Mouse (Mus musculus): Measurements from ENCODE around the gene Fstl1. TPM values are rescaled to one million over a fixed set of nuclear protein-coding genes. Genes with fewer than 3 reads are reported as not detected.
A peak's percentile ranks its signal among the peaks of the same experiment; 100 is the strongest.

The Fstl1 gene
- polyA plus RNA-seq, 1 experiment from 2014 or later, result 731 TPM

- no peak within 1 kb of the TSS for H3K4me2 ChIP-seq (replicated peaks)
- 82% methylated on average over 7 of the region's 7 CpGs for WGBS
- H3K4me1 ChIP-seq, result no peaks in the 10 kb centered on the region
- no peaks in the 10 kb centered on the region for H3K27me3 ChIP-seq
- no peaks in the 10 kb centered on the region for H3K9me3 ChIP-seq
- H3K4me3 ChIP-seq, result no peak within 1 kb of the TSS
- no peak within 1 kb of the TSS for H3K27ac ChIP-seq
- no peaks in the 10 kb centered on the region for H3K36me3 ChIP-seq
- ATAC-seq (ENCODE audit: low FRiP score, low read depth), result no peak
- H3K9ac ChIP-seq, result no peak within 1 kb of the TSS
These were observed 84.4 kb downstream of the Fstl1 start, which contains the start of gene Gm36028 for GRCm38 (mm10) chr16:37861029-37861428. Gm36028 (minus strand) TSS chr16:37861146.

GRCm38 (mm10) chr16:37863876-37864275, 87.2 kb downstream of the Fstl1 start:
- Histone ChIP-seq H3K4me1 (no peaks in the 10 kb centered on the region), H3K9ac (no peak overlapping the region), H3K36me3 (no peaks in the 10 kb centered on the region), H3K9me3 (no peaks in the 10 kb centered on the region), H3K27me3 (no peaks in the 10 kb centered on the region), H3K4me3 (no peak overlapping the region), H3K27ac (no peak overlapping the region), H3K4me2 (replicated peaks) (no peak overlapping the region)
- no peak for ATAC-seq (ENCODE audit: low FRiP score, low read depth)
- 74% methylated on average over 3 of the region's 3 CpGs for WGBS

GRCm38 (mm10) chr16:37865841-37866240, 89.2 kb downstream of the Fstl1 start:
- no peak overlapping the region for H3K4me3 ChIP-seq
- no peak overlapping the region for H3K4me2 ChIP-seq (replicated peaks)
- no peak for ATAC-seq (ENCODE audit: low FRiP score, low read depth)
- 0 out of 2 replicates have a peak, but pooled peaks cover 2% of the 10 kb centered on the region for H3K36me3 ChIP-seq
- peaks cover 13% of the 10 kb centered on the region for H3K4me1 ChIP-seq
- 89% methylated on average over 9 of the region's 9 CpGs for WGBS
- no peak overlapping the region for H3K27ac ChIP-seq
- no peaks in the 10 kb centered on the region for H3K9me3 ChIP-seq
- H3K27me3 ChIP-seq, result no peaks in the 10 kb centered on the region
- no peak overlapping the region for H3K9ac ChIP-seq

- Histone ChIP-seq H3K9me3 (no peaks in the 10 kb centered on the region), H3K36me3 (0 out of 2 replicates have a peak, but pooled peaks cover 6% of the 10 kb centered on the region), H3K27ac (peak within 1 kb of the TSS; percentile 98), H3K4me3 (peak within 1 kb of the TSS; percentile 98), H3K27me3 (no peaks in the 10 kb centered on the region), H3K9ac (peak within 1 kb of the TSS; percentile 98), H3K4me2 (replicated peaks) (peak within 1 kb of the TSS; percentile 70), H3K4me1 (peaks cover 21% of the 10 kb centered on the region)
- under 1% methylated on average over 73 of the region's 86 CpGs for WGBS
- peak; percentile 94 for ATAC-seq (ENCODE audit: low FRiP score, low read depth)
These were observed 91.3 kb downstream of the Fstl1 start, which contains the start of gene Lrrc58 for GRCm38 (mm10) chr16:37867791-37868505. Lrrc58 (plus strand) TSS chr16:37868389.

GRCm38 (mm10) chr16:37868506-37869469, 92.1 kb downstream of the Fstl1 start:
- Histone ChIP-seq H3K9ac (peak overlapping the region; percentile 98), H3K4me2 (replicated peaks) (peak overlapping the region; percentile 70), H3K9me3 (no peaks in the 10 kb centered on the region), H3K36me3 (0 out of 2 replicates have a peak, but pooled peaks cover 6% of the 10 kb centered on the region), H3K4me1 (peaks cover 21% of the 10 kb centered on the region), H3K4me3 (peak overlapping the region; percentile 98), H3K27me3 (no peaks in the 10 kb centered on the region), H3K27ac (peak overlapping the region; percentile 98)
- WGBS, result under 1% methylated on average over 84 of the region's 87 CpGs
- peak; percentile 75 for ATAC-seq (ENCODE audit: low FRiP score, low read depth)

- Histone ChIP-seq H3K9ac (peak overlapping the region; percentile 98), H3K4me1 (peaks cover 21% of the 10 kb centered on the region), H3K36me3 (0 out of 2 replicates have a peak, but pooled peaks cover 6% of the 10 kb centered on the region), H3K4me2 (replicated peaks) (peak overlapping the region; percentile 70), H3K9me3 (no peaks in the 10 kb centered on the region), H3K27ac (peak overlapping the region; percentile 98; the same call in 1 of the 2 replicates), H3K4me3 (peak overlapping the region; percentile 98), H3K27me3 (no peaks in the 10 kb centered on the region)
- ATAC-seq (ENCODE audit: low FRiP score, low read depth), result no peak
- WGBS, result 36% methylated on average over 4 of the region's 4 CpGs
These were observed 93.0 kb downstream of the Fstl1 start for GRCm38 (mm10) chr16:37869470-37870231.

- Histone ChIP-seq H3K4me3 (no peak overlapping the region), H3K4me2 (replicated peaks) (peak overlapping the region; percentile 24)
- no peak for ATAC-seq (ENCODE audit: low FRiP score, low read depth)
These were observed 94.5 kb downstream of the Fstl1 start for GRCm38 (mm10) chr16:37871112-37871715.

GRCm38 (mm10) chr16:37874501-37875235, 98.0 kb downstream of the Fstl1 start:
- no peaks in the 10 kb centered on the region for H3K27me3 ChIP-seq
- no peak overlapping the region for H3K9ac ChIP-seq
- H3K4me2 ChIP-seq (replicated peaks), result no peak overlapping the region
- no peaks in the 10 kb centered on the region for H3K9me3 ChIP-seq
- no peak overlapping the region for H3K27ac ChIP-seq
- 91% methylated on average over 4 of the region's 4 CpGs for WGBS
- H3K4me1 ChIP-seq, result peaks cover 29% of the 10 kb centered on the region
- ATAC-seq (ENCODE audit: low FRiP score, low read depth), result no peak
- peaks cover 34% of the 10 kb centered on the region for H3K36me3 ChIP-seq
- H3K4me3 ChIP-seq, result no peak overlapping the region

More at GRCm38 (mm10) chr16:37871112-37871715, 94.5 kb downstream of the Fstl1 start:
- 81% methylated on average over 4 of the region's 4 CpGs for WGBS
- H3K36me3 ChIP-seq, result 0 out of 2 replicates have a peak, but pooled peaks cover 6% of the 10 kb centered on the region
- H3K27ac ChIP-seq, result no peak overlapping the region
- peaks cover 21% of the 10 kb centered on the region for H3K4me1 ChIP-seq
- H3K9ac ChIP-seq, result no peak overlapping the region
- no peaks in the 10 kb centered on the region for H3K9me3 ChIP-seq
- H3K27me3 ChIP-seq, result no peaks in the 10 kb centered on the region

GRCm38 (mm10) chr16:37877406-37877805, 100.7 kb downstream of the Fstl1 start:
- no peak overlapping the region for H3K4me2 ChIP-seq (replicated peaks)
- H3K4me3 ChIP-seq, result no peak overlapping the region
- 97% methylated on average over 3 of the region's 3 CpGs for WGBS
- ATAC-seq (ENCODE audit: low FRiP score, low read depth), result no peak
- H3K27me3 ChIP-seq, result no peaks in the 10 kb centered on the region
- H3K36me3 ChIP-seq, result peaks cover 55% of the 10 kb centered on the region
- H3K27ac ChIP-seq, result no peak overlapping the region
- no peak overlapping the region for H3K9ac ChIP-seq
- peaks cover 10% of the 10 kb centered on the region; the same call in 1 of the 2 replicates for H3K4me1 ChIP-seq
- no peaks in the 10 kb centered on the region for H3K9me3 ChIP-seq

- H3K9ac ChIP-seq, result no peak overlapping the region
- no peak overlapping the region for H3K4me2 ChIP-seq (replicated peaks)
- peaks cover 10% of the 10 kb centered on the region; the same call in 1 of the 2 replicates for H3K4me1 ChIP-seq
- H3K4me3 ChIP-seq, result no peak overlapping the region
- ATAC-seq (ENCODE audit: low FRiP score, low read depth), result no peak
- WGBS, result 89% methylated on average over 7 of the region's 7 CpGs
- H3K36me3 ChIP-seq, result peaks cover 71% of the 10 kb centered on the region
- no peaks in the 10 kb centered on the region for H3K27me3 ChIP-seq
- no peaks in the 10 kb centered on the region for H3K9me3 ChIP-seq
- H3K27ac ChIP-seq, result no peak overlapping the region
These were observed 102.4 kb downstream of the Fstl1 start for GRCm38 (mm10) chr16:37878951-37879505.
